ENCODE assay signal across 9 mouse cellular contexts in genomic region chr10:20104271-20104931, GRCm38 (mm10). TPM values are rescaled to one million over a fixed set of nuclear protein-coding genes. Genes with fewer than 3 reads are reported as not detected.
DNase-seq lines count a peak whose midpoint lies in the region; ATAC-seq and TF ChIP-seq lines count a peak whose summit lies in the region.
"Had no signal": no experiment of that assay in that cellular context is flagged by ENCODE, and none has a peak within 500 bp of the region (broad histone marks: within the 10 kb centered on the region; RNA-seq: fewer than 3 reads in every experiment).

No protein-coding gene starts in this region.

- H3K27ac ChIP-seq in heart, embryonic 10.5 days: no peak overlapping the region
- no peak overlapping the region for H3K27ac ChIP-seq in MEL (ENCODE audit: control insufficient read depth, low read depth, low read length)
- H3K27ac ChIP-seq in hindbrain, embryonic 13.5 days: no peak overlapping the region
- H3K27ac ChIP-seq: left cerebral cortex, adult 2 months had no signal

- no peak for ATAC-seq in hindbrain, embryonic 13.5 days (ENCODE audit: low FRiP score)

- H3K4me3 ChIP-seq in heart, embryonic 10.5 days: no peak overlapping the region
- H3K4me3 ChIP-seq in MEL (ENCODE audit: control insufficient read depth in 1 of 2, insufficient read depth in 1 of 2, low read depth in 2 of 2, low read length in 2 of 2): no peak overlapping the region
- no peak overlapping the region for H3K4me3 ChIP-seq in hindbrain, embryonic 13.5 days
- H3K4me3 ChIP-seq: left cerebral cortex, adult 2 months had no signal

- no peak for TF ChIP-seq CTCF in MEL (IDR thresholded peaks at IDR 0.05 in 2 of 3, conservative IDR thresholded peaks at IDR 0.05 in 1 of 3; ENCODE audit: control insufficient read depth in 1 of 3, insufficient read depth in 1 of 3, low read depth in 2 of 3, low read length in 3 of 3, poor library complexity in 1 of 3, severe bottlenecking in 1 of 3)

- no peak overlapping the region for H3K4me2 ChIP-seq in hindbrain, embryonic 13.5 days

- H3K27me3 ChIP-seq in heart, embryonic 10.5 days (ENCODE audit: insufficient read depth, poor library complexity, severe bottlenecking): no peaks in the 10 kb centered on the region
- H3K27me3 ChIP-seq in MEL (ENCODE audit: control insufficient read depth in 1 of 2, insufficient read depth in 2 of 2, low read length in 2 of 2): no peaks in the 10 kb centered on the region
- no peaks in the 10 kb centered on the region for H3K27me3 ChIP-seq in hindbrain, embryonic 13.5 days

- WGBS in heart, embryonic 10.5 days: 62% methylated on average over 8 of the region's 8 CpGs
- 80% methylated on average over 8 of the region's 8 CpGs for WGBS in hindbrain, embryonic 13.5 days

- intact Hi-C loops in heart, postnatal 25 days (cut with DNase I): loop anchor here (10.0 kb wide), 1 partner anchor 510 kb away; the partner anchor contains the start of gene Ifngr1

- no peaks in the 10 kb centered on the region for H3K9me3 ChIP-seq in heart, embryonic 10.5 days
- no peaks in the 10 kb centered on the region for H3K9me3 ChIP-seq in MEL (replicated peaks; ENCODE audit: insufficient read depth, low read length)
- H3K9me3 ChIP-seq in hindbrain, embryonic 13.5 days: no peaks in the 10 kb centered on the region

- H3K9ac ChIP-seq in MEL (ENCODE audit: control insufficient read depth, low read depth, low read length, poor library complexity, severe bottlenecking): no peak overlapping the region
- H3K9ac ChIP-seq in hindbrain, embryonic 13.5 days: no peak overlapping the region

- TF ChIP-seq EP300 in MEL (IDR thresholded peaks at IDR 0.05; ENCODE audit: low read depth in 1 of 2, low read length in 2 of 2): peak; percentile 56 to 59

- peaks cover 6% of the 10 kb centered on the region; the same call in 1 of the 2 replicates for H3K4me1 ChIP-seq in heart, embryonic 10.5 days
- peaks cover 0 to 13% of the 10 kb centered on the region in 2 experiments; a peak in 2 of 4 replicates for H3K4me1 ChIP-seq in MEL (ENCODE audit: control insufficient read depth in 1 of 2, insufficient read depth in 2 of 2, low read length in 2 of 2)
- H3K4me1 ChIP-seq in hindbrain, embryonic 13.5 days (replicated peaks): no peaks in the 10 kb centered on the region

- H3K79me2 ChIP-seq in MEL (ENCODE audit: control insufficient read depth, insufficient read depth, low read length, poor library complexity): no peaks in the 10 kb centered on the region

- TF ChIP-seq POLR2A in MEL (IDR thresholded peaks at IDR 0.05; ENCODE audit: control insufficient read depth in 1 of 2, insufficient read depth in 1 of 2, low read depth in 1 of 2, low read length in 2 of 2, poor library complexity in 1 of 2): no peak

- DNase-seq in heart, adult 18-20 months: peak; percentile 89 to 95
- no peak for DNase-seq in heart, embryonic 10.5 days (ENCODE audit: low spot score)
- peak; percentile 83 for DNase-seq in MEL (ENCODE audit: low read depth, low spot score)
- DNase-seq in cerebellum, adult 8-10 months: peak; percentile 78
- peak; percentile 81 for DNase-seq in heart, postnatal 25 days (ENCODE audit: low spot score)
- peak; percentile 82 to 89 for DNase-seq in lung, postnatal 4 days
- no peak for DNase-seq in thymus, postnatal 14 days

- H3K36me3 ChIP-seq in heart, embryonic 10.5 days: peaks cover 13% of the 10 kb centered on the region; the same call in 1 of the 2 replicates
- H3K36me3 ChIP-seq in MEL (ENCODE audit: control insufficient read depth in 1 of 2, insufficient read depth in 2 of 2, low read length in 2 of 2): peaks cover 0 to 10% of the 10 kb centered on the region in 2 experiments; a peak in 2 of 4 replicates
- H3K36me3 ChIP-seq in hindbrain, embryonic 13.5 days: no peaks in the 10 kb centered on the region

- no peak for TF ChIP-seq RAD21 in MEL (IDR thresholded peaks at IDR 0.05; ENCODE audit: low read depth, low read length)

TF ChIP-seq in MEL, 35 proteins besides CTCF, POLR2A, EP300 and RAD21:
- TF ChIP-seq RCOR1 (IDR thresholded peaks at IDR 0.05; ENCODE audit: low read depth, low read length) (peak; percentile 75), ETS1 (IDR thresholded peaks at IDR 0.05; ENCODE audit: low read depth, low read length) (peak; percentile 57; the same call in 1 of the 2 replicates), JUND (IDR thresholded peaks at IDR 0.05; ENCODE audit: low read depth, low read length) (peak; percentile 77; the same call in 1 of the 2 replicates), ZC3H11A (IDR thresholded peaks at IDR 0.05; ENCODE audit: low read depth, low read length) (no peak), BHLHE40 (IDR thresholded peaks at IDR 0.05; ENCODE audit: borderline replicate concordance, low read depth, low read length) (no peak; the same call in 1 of the 2 replicates), ZNF384 (IDR thresholded peaks at IDR 0.05; ENCODE audit: low read depth, low read length) (0 out of 2 replicates have a peak, but pooled peaks have one; percentile 19), NELFE (IDR thresholded peaks at IDR 0.05; ENCODE audit: low read depth, low read length) (no peak)
TF ChIP-seq in MEL: peak in this region for 4.

RNA-seq across cellular contexts. Expression of gene Map7, which starts 43.9 kb away (rescaled TPM):
- total RNA-seq in heart, adult 18-20 months (2021): 10 to 100 TPM; 11.2 to 20.6 TPM
- polyA plus RNA-seq in heart, embryonic 10.5 days (2016; fragmentation: Nextera tagmentation; extraction: Ambion mirVana): 3.8 and 4.8 TPM in 2 replicates
- 2.7 and 3.1 TPM in 2 replicates for total RNA-seq in MEL (2012; rRNA removed)
- 1 to 10 TPM in 1 of 2 experiments, not detected in 1; 9.5 TPM for polyA plus RNA-seq in MEL (2012; ENCODE audit: insufficient read depth in 1 of 2, insufficient read length in 2 of 2, low read depth in 1 of 2, low replicate concordance in 2 of 2, missing spikeins in 1 of 2)
- 10 to 100 TPM; 17.4 TPM for total RNA-seq in heart, postnatal 25 days (2021)
- polyA plus RNA-seq in hindbrain, embryonic 13.5 days (2015; fragmentation: Nextera tagmentation; extraction: Ambion mirVana): 10.3 and 10.6 TPM in 2 replicates

Comparison
In these comparisons a context has a peak if more than half of its experiments do, and no peak if none do; other contexts are left out.
1. DNase-seq: peak in heart, adult 18-20 months (2 of 2), MEL (single experiment), cerebellum, adult 8-10 months (single experiment), heart, postnatal 25 days (single experiment) and lung, postnatal 4 days (2 of 2); none in heart, embryonic 10.5 days (single experiment) and thymus, postnatal 14 days (single experiment).